Mouse (Mus musculus): ENCODE measurements around the gene Gm20708.
"Not testable (repeated sequence)": the region's sequence is repeated elsewhere in the genome, so short reads cannot be mapped to it uniquely, and the experiment has no call there.

Gm20708 gene

GRCm38 (mm10) chr11:117810401-117811046, 1.1 kb downstream of the Gm20708 start:
- peak; percentile 62 for DNase-seq (ENCODE audit: low read depth, low spot score)

GRCm38 (mm10) chr11:117813867-117814266, 4.4 kb downstream of the Gm20708 start:
- DNase-seq (ENCODE audit: low read depth, low spot score), result no peak

- DNase-seq (ENCODE audit: low read depth, low spot score), result no peak
These were observed 5.4 kb downstream of the Gm20708 start for GRCm38 (mm10) chr11:117814704-117815366.

DNA sequence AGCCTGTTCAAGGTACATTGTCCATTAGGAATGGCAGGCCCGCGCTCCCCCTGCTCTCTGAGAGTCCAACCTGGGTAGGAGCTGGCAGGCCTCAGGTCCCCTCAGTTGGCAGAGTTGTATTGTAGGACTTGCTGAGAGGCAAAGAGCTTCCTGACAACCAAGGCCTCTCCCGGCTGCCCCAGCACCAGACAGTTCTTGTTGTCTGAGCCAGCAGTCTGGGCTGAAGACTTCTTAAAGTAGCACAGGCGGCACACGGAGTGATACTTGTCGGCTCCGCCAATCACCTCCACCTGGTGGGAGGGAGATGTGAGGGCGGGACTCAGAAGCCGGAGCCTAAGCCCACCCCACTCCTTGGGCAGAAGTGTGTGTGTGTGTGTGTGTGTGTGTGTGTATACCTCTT, 6.4 kb downstream of the Gm20708 start:
- not testable (repeated sequence) for DNase-seq (ENCODE audit: low read depth, low spot score)

GRCm38 (mm10) chr11:117816389-117816996, 7.0 kb downstream of the Gm20708 start:
- no peak for DNase-seq (ENCODE audit: low read depth, low spot score)

DNA sequence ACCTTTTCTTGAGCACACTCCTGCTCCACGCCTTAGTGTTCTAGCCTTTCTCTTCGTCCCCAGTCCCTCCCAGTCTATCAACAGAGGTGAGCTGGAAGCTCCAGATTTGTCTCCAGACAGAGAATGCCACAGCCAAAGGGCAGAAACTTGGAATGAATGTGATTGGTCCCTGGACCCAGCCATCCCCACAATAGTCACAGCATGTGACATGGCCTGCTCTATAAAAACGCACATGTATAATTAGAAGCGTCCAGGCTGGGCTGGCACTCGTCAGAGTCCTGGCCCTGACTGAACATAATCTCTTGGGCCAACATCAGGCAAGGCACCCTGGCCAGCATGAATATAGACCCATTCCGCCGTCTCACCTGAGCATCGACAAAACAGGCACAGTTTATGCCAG, 9.6 kb downstream of the Gm20708 start:
- no peak for DNase-seq (ENCODE audit: low read depth, low spot score)

DNA sequence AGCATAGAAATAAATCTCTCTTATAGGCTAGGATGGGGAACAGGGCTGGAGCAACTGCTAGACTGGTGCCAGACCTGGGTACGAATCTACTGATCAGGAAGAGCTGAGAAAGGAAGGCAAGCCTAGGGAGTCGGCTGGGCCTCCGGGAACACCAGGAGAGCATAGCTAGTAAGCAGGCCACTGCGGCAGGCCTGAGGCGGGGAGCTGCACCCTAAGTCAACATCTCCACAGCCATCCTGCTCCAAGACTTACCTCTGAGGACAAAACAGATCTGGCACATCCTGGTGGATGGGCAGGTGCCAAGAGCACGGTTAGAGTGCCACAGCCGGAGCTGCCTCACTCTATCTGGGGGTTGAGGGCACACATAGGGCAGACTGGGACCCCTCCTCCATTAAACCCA, 10.7 kb downstream of the Gm20708 start:
- no peak for DNase-seq (ENCODE audit: low read depth, low spot score)

- DNase-seq (ENCODE audit: low read depth, low spot score), result no peak
These were observed 12.4 kb downstream of the Gm20708 start for GRCm38 (mm10) chr11:117821868-117822267.

GRCm38 (mm10) chr11:117822728-117823241, 13.3 kb downstream of the Gm20708 start:
- DNase-seq (ENCODE audit: low read depth, low spot score), result no peak

- no peak for DNase-seq (ENCODE audit: low read depth, low spot score)
These were observed 13.9 kb downstream of the Gm20708 start for GRCm38 (mm10) chr11:117823411-117823810.

DNA sequence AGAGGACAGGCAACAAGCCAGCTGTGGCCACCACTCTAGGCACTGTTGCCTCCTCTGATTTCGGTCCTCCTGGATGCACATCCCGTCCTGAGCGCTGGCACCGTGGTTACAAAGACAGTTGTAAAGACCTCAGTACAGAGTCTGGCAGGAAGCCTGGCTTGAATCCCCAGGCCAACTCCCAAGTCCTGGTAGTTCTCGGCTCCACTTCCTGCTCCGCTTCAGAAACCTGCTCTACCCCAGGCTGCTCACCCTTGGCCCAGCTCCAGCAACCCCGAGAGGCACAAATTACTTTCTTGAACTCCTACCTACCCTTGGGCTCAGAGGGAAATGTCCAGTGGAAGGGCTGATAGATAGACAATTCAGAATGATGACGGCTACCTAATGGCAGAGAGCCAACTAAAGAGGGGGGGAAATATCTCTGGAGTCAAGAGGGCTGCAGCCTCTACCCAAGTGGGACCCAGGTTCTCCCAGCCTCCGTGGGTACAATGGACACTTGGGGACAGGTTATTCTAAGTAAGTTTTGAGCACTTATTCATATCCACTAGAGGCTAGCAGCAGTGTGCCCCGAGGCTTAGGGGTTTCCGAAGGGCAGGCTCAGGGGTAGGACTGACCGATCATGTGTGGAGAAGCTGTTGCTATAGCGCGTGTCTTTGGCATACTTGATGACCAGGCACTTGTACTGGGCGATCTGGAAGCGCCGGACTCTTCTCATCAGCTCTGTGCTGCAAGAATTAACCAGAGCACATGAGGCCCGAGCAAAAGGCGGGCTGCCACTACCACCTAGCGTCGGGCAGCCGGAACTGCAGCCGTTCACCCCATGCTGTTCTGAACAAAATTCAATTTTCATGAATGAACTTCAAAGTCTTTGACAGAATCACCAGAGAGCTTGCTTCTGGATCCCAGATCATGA, 14.8 kb downstream of the Gm20708 start:
- DNase-seq (ENCODE audit: low read depth, low spot score), result peak; percentile 74

GRCm38 (mm10) chr11:117825333-117826101, 16.0 kb downstream of the Gm20708 start, which contains the start of the genes Afmid and Tk1:
TSS of gene Afmid (plus strand) at chr11:117825924.
TSS of gene Tk1 (minus strand) at chr11:117826092.
- DNase-seq (ENCODE audit: low read depth, low spot score), result peak; percentile 83

DNA sequence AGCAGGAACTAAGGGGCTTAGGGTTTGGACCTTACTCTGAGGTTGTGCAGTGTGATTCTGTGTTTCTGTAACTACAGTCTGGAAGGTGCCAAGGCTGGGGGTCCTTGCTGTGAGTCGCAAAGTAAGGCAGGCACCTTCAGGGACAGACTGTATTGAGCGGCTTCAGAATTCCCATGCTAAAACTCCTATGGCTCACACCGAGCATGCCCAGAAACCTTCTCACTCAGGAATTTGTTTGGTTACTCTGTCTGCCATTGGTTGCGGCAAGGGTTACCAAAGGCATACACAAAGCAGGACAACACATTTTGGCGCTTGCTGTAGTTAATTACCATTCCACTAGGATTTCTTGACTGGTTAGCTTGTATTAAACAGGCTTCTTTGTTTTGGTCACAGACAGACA, 16.7 kb downstream of the Gm20708 start:
- no peak for DNase-seq (ENCODE audit: low read depth, low spot score)

- DNase-seq (ENCODE audit: low read depth, low spot score), result no peak
These were observed 17.4 kb downstream of the Gm20708 start for GRCm38 (mm10) chr11:117826916-117827315.

DNA sequence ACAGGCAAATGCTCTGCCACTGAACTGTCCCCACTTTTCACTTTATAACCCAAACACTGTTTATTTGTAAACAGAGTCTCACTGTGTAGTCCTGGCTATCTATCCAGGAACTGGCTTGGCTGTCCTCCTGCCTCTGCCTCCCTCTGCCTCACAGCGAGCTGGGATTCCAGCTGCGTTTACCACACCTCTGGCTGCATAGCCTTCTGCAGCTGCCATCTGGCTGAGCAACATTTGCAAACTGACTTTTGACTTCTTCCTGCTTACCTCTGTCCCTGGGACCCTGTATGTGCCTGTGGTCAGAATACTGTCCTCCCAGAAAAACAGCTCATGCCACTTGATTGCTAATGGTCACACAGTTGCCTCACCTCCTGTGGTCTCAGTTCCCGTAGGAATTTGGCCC, 17.9 kb downstream of the Gm20708 start:
- no peak for DNase-seq (ENCODE audit: low read depth, low spot score)

DNA sequence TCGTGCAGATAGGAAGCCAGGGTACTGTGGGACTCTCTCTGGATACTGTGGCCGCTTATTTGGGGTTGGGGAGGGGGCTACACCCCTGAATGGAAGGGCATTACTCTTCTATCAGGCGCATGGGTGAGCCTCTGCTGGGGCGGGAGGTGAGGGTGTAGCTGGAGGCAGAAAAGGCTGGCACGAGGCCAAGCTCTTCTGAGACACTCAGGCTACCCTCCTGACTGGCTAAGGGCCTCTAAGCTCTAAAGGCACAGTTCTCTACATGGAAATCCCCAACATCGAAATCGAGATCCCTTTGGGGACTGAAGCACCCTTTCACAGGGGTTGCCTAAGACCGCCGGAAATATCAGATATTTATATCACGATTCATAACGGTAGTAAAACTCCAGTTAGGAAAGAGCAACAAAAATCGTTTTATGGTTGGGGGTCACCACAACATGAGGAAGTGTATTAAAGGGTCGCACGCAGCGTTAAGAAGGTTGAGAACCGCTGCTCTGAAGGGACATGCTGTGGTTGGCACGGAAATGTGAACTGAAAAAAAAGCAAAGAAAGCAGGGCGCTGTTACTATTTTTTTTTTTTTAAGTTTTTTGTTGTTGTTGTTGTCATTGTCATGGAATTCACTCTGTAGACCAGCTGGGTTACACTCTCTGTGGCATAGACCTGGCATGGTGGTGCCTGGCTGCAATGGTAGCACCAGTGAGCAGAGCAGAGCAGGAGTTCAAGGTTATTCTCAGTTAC, 18.9 kb downstream of the Gm20708 start:
- DNase-seq (ENCODE audit: low read depth, low spot score), result no peak

DNA sequence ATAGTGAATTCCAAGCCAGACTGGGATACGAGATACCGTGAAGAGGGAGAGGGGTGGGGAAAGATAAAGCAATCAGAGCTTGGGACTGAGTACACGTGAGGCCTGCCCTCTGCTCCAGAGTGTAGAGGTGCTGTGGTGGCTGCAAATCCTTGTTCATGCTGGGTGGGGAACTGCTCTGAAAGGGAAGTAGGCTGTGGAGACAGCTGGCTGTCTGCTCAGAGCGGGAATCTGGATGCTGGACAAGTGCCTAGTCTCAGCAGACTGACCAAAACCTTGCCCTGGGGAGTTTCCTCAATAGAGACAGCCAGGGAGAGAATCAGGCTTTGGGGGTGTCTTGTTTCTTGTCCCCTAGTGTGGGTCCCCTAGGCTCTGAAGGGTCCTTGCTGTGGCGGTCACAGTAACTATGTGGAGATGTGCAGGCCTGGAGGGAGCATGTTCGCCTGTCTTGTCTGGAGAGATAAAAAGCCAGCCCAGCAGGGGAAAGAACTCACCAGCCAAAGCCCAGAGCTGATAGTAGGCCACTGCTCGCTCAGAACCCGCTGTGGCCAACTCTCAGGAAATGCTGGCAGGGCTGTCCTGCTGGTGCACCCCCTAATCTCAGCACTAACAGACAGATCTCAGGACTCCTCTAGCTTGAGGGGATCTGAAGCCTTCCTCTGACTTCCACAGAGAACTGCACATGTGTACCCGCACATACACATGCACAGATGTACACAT, 19.6 kb downstream of the Gm20708 start:
- no peak for DNase-seq (ENCODE audit: low read depth, low spot score)

GRCm38 (mm10) chr11:117829671-117830215, 20.3 kb downstream of the Gm20708 start:
- no peak for DNase-seq (ENCODE audit: low read depth, low spot score)

DNA sequence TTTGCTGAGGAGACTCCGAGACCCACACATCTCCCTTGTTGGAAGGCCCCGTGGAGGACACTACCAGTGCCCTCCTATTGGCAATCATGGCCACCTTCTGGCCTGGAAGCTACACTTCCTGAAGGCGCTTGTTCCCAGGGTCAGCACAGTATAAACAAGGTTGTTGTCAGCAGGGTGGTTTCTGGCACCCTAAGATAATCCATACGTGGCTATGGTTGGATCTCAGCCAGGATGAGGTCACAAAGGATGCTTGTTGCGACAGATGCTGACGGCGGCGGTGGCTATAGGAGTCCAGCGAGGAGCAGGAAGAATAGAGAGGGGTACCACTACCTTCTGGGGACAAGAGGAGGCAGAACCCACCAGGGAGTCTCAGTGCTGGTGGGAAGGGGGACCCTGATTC, 20.9 kb downstream of the Gm20708 start:
- no peak for DNase-seq (ENCODE audit: low read depth, low spot score)
